Mouse (Mus musculus) mouse trophoblast stem cell (cell line): ENCODE results near the gene Stard3nl.
"Not testable (repeated sequence)": the region's sequence is repeated elsewhere in the genome, so short reads cannot be mapped to it uniquely, and the experiment has no call there.

Source experiments
- in situ Hi-C, 2 experiments: fragments of 300-500 bp; cut with MseI, MboI; formaldehyde crosslinking; loops; 2 replicates in 1 of 2; 3 replicates in 1 of 2; pipeline ENCODE4 v1.15.1; 2025

Gene Stard3nl

DNA sequence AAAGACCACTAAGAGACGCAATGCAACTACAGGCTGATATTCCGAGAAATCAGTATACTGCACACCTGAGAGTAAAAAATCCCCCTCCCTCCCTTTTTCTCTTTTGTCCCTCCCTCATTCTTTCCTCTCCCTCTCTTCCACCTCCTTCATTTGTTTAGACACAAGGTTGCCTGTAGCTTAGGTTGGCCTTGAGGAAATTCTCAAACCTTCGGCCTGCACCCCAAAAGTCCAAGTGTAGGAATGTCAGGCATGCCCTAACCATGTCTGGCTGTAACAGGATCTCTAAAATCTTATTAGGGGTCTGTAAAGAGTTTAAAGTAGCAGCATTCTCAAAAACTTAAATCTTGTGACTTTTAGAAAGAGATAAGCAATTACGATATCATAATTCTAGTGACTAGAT, 10.4 kb downstream of the Stard3nl start:
- in situ Hi-C loops = no loop called here

DNA sequence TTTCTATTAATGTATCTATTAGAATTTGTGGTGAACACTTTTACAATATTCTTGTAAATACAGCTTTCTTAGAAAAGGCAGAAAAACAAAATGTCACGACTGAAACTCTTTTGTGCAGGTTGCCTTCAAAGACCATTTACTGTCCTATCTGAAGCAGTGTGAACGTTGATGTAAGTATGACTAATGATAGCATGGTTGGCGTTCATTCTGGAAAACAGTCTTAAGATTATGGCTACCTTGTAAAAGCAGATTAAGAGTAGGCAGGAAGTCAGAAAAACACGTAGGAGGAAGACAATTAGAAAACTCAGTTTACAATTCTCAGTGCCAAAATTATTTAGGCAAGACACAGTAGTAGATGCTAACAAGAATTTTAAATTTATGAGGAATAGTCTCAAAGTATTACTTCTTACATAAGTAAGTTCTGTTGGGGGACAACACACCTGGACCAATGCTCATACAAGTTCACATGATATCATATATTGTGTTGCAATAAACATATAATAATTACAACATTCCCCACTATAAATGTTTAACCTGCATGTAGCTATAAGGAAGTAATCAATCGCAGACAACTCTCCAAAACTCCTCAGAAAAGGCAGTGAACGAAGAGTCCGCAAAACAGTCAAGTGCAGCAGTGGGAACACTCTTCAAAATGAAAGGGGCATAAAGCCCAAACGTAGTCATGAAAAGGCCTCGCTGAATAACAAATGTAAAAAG, 14.3 kb downstream of the Stard3nl start:
- in situ Hi-C loops = no loop called here

DNA sequence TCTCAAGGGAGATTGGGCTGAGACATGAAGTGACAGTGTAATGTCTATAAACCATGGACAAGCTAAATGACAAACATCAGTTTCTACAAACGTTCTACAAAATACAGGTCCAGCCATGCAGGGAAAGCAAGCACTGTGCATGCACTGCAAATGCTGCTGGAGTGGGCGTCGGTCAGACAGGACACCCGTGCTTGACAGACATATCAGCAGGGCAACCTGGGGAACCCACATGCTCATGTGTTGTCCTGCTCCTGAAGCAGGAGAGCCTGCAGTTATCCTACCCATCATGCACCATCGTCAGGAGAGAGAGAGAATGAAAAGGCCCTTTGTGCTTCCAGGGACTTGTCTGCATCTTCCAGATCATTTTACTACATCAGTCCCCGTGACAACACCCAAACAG, 16.3 kb downstream of the Stard3nl start:
- in situ Hi-C loops = no loop called here

DNA sequence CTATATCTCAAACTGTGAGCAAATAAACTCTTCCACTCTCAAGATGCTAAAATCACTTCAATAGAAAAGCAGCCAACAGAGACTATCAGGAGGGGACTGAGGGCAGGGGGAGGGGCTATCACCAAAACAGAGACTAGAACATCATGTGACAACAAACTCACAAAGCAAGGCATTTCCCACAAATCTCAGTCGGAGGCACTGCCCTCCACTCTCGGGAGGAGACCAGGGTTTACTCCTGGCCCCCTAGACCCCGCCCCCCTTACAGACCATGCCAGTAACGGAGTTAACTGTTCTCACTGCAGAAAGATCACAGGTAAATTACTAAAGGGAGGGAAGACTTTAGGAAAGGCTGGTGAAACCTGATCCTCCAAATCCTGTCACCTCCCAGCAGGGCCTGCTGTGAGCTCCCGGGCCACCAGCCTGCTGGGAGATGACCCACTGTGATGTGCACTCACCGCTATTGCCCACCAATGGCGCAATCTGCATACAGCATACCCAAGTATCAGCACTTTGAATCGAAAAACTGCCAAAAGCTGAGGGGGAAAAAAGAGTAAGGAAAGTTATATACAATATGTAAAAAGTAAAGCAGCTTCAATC, 23.4 kb downstream of the Stard3nl start:
- in situ Hi-C loops = loop anchor here (25.0 kb wide), 1 partner anchor 265 kb away; no protein-coding TSS in a partner anchor

DNA sequence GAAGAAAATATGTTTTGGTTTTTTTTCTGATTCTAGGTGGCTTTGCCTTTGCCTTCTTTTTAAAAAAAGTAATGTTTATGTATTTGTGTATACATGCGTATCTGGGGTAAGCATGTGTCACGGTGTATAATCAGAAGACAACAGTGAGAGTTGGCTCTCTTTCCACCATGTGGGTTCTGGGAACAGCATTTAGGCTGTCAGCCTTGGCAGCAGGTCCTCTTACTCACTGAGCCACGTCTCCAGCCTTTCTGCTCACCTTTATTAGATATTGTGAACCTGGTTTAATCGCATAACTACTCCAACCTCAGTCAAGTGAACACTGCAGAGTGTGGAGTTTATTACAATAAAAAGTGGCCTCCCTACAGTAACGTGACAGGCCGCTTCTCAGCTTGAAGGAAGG, 26.8 kb downstream of the Stard3nl start:
- in situ Hi-C loops = loop anchor here (10.0 to 25.0 kb wide), 3 partner anchors 66 to 316 kb away; no protein-coding TSS in a partner anchor

DNA sequence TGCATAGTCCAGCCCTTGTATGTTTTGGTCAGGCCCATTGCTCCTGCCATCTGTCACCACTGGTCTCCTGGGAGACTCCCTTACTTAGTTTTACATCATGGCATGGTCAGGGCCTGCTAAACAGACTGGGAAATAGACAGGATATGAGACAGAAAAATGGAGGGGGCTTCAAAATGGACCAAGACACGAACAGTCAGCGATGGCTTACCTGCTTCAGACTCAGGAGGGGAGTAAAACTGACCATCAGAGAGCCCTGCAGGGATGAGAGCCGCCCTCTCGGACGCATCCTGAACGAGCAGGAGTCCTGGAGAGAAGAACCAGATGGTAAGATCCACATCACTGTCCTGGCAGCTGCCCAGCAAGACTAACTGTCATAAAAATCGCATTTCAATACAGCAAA, 28.1 kb downstream of the Stard3nl start:
- in situ Hi-C loops = loop anchor here (10.0 to 25.0 kb wide), 3 partner anchors 67 to 317 kb away; no protein-coding TSS in a partner anchor

DNA sequence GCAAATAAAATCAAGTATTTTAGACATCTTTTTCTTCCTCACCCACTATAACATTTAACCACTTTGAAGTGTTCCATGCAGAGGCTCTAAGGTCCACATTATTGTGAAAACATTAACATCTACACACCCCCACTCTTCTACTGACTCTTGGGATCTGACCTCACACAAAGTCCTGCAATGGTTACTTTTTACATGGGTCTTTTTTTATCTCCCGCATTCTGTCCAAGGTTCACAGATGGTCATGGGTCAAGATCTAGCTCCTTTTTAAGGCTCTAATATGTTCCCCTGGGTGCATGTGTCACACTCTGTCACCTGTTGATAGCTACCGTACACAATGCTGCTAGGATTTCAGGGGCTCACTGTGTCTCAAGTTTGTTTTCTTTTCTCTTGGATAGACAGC, 28.7 kb downstream of the Stard3nl start:
- in situ Hi-C loops = loop anchor here (10.0 to 25.0 kb wide), 3 partner anchors 68 to 318 kb away; no protein-coding TSS in a partner anchor

DNA sequence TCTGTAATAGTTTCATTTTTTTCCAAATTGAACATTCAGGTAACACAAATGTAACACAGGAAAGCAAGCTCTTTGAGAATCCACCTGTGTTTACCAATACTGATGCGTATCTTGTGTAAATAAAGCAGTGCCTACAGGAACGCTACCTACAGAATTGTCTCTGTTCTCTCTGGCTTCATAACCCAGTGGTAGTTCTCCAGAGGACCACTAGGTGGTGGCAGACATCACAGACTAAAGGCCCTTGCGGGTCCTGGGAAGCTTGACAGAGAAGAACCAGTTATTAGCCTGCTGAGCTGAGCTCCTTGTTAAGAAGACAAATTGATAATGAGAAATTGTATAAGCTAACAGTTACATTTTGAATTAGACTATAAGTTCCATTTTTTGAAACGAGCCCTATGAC, 30.0 kb downstream of the Stard3nl start:
- in situ Hi-C loops = loop anchor here (10.0 to 25.0 kb wide), 3 partner anchors 69 to 319 kb away; no protein-coding TSS in a partner anchor

DNA sequence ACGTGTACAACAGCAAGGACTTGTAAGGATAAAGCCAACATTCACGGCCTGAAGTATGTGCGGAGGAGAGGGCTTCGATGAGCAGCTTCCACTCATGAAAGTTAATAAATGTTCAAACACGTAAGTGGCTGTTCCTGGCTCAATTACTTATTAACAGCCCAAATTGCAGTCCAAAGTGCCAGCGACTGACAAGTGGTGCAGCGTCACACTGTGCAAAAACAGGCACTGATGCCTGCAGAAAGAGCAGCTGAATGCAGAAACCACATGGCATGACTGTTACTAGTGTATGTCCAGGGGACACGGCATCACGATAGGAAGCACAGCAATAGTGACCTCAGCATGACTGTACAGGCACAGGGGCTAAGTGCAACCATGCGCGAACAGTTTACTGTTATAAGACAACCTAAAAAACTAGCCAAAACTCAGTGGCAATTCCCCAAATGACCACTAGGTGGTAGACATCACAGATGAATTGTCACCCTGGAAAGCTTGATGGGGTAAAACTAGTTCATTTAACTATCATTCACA, 31.3 kb downstream of the Stard3nl start:
- in situ Hi-C loops = loop anchor here (10.0 to 25.0 kb wide), 3 partner anchors 70 to 320 kb away; no protein-coding TSS in a partner anchor

DNA sequence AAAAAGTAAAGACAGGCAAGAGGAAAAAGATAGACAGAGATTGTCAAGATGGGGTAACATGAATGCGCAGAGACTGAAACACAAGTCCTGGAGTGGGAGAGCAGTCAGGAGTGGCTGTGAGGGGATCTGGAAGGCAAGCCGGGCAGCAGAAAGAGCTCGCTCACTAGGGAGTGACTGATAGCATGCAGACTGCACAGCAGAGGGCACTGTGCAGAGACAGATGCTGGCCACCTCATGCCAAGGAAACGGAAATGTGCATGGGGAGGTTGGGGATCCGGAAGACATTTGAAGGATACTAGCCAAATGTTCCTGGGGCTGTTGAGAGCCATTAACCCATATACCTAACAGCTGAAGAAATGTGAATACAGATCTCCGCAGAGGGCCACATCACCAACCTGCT, 33.2 kb downstream of the Stard3nl start:
- in situ Hi-C loops = loop anchor here (10.0 to 25.0 kb wide), 3 partner anchors 72 to 322 kb away; no protein-coding TSS in a partner anchor

DNA sequence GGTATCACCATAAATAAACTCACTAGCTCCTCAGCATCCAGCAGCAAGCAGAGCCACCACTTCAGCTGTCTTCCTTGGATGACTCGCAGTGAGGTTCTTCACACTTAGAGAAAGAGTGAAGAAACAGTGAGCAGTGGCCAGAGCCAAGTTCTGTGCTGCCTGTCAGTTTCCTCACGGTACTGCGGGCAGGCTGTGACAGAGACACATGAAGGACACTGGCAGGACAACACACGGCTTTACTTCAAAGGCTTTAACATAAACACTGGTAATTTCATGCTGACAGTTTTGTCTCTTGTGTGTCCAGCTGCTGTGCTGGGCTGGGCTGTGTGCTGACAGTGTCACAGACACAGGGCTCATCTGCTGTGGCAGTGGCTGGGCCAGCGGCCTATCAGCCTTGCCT, 37.6 kb downstream of the Stard3nl start:
- in situ Hi-C loops = loop anchor here (25.0 kb wide), 1 partner anchor 279 kb away; no protein-coding TSS in a partner anchor

DNA sequence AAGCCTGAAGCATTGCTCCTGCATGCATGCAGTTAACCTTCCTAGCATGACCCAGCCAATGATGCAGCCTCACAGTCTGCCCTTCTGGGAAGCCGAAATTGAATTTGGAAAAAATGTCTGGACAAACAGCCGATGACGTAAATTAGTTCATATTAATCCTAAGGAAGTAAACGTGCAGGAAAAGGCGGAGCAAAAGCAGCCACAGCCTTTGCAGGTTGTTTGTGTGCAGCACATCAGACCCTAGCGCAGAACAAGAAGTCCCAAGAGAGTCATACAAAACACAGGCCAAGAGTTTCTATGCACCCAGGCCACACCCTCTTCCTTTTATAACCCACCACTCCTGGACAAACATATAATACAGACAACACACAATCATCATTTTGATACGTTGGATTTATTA, 38.3 kb downstream of the Stard3nl start:
- in situ Hi-C loops = loop anchor here (25.0 kb wide), 1 partner anchor 280 kb away; no protein-coding TSS in a partner anchor

DNA sequence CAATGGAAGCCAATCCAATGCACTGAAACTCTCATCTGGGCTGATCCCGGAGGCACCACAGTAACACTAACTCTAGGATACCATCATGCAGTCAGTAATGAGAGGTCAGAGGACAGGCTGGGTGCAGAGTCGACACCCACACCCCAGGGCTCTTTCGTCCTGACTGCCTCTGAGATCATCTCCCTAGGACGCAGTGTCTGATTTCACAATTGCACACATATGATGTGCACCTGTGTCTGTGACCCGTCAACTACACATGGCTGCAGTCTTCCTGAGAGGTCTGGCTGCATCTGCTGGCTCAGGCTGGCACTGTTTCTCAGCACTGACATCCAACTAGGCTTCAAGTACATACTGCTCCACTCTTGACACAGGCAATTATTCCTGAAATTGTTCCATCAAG, 38.9 kb downstream of the Stard3nl start:
- in situ Hi-C loops = loop anchor here (25.0 kb wide), 1 partner anchor 281 kb away; no protein-coding TSS in a partner anchor

DNA sequence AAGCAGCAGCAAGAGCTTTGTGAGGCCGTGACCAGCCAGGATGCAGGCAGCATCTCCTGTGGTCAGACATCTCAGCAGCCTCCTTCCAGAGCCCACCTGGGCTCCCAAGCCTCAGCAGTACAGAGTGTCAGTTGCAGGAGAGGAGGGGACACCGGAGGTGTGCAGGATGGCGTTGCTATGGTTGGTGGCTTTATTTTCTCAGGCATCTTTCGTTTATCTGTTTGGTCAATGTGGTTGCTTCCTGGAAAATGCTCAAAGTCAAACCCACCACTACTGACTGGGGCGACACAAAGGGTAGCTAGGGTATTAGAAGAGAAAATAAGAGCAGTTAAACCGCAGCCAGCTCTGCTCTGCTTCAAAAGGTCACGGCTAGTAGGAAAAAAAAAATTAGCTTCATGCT, 39.5 kb downstream of the Stard3nl start:
- in situ Hi-C loops = loop anchor here (25.0 kb wide), 1 partner anchor 281 kb away; no protein-coding TSS in a partner anchor

DNA sequence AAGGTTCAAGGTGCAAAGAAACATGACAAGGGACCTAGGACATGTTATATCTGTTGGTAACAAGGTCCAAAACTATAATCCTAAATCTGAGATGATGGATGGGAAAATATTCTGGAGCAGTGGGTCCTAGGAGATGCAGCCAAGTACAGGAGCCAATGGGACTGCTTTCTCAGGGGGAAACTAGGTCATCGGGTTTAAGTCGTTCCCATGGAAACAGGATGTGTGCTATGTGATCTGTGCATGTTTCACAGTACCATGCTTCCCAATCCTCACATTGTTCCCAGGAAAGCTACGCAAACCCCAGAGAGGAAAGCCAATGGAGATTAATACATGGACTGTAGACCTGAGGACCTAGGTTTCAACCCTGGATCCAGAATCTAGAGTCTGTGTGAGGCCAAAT, 42.8 kb downstream of the Stard3nl start:
- in situ Hi-C loops = loop anchor here (25.0 kb wide), 1 partner anchor 285 kb away; no protein-coding TSS in a partner anchor

DNA sequence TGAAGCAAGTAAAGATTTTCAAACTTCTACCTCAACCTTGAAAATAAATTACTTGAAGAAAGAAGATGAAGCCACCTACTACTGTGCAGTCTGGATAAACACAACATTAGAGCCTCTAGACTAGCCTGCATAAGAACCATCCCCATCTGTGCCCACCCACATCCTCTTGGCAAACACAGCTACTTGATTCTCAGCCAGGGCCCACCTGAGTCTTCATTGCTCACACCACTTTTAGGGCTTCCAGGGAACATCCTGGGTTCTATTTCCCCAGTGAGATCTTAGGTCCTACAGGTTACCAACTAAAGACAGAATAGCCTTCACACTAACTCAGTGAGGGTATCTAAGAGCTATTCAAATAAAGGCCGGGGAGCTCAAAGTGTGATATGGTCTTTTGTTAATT, 55.2 kb downstream of the Stard3nl start:
- in situ Hi-C loops = not testable (repeated sequence)

DNA sequence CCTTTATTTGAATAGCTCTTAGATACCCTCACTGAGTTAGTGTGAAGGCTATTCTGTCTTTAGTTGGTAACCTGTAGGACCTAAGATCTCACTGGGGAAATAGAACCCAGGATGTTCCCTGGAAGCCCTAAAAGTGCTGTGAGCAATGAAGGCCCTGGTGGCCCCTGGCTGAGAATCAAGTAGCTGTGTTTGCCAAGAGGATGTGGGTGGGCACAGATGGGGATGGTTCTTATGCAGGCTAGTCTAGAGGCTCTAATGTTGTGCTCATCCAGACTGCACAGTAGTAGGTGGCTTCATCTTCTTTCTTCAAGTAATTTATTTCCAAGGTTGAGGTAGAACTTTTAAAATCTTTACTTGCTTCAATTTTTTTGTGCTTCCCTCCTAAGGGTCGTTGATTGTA, 59.3 kb downstream of the Stard3nl start:
- in situ Hi-C loops = not testable (repeated sequence)
